Mouse (Mus musculus) forebrain, postnatal 0 days (tissue): ENCODE measurements around the gene Gm9573. TPM values are rescaled to one million over a fixed set of nuclear protein-coding genes. Genes with fewer than 3 reads are reported as not detected.

ENCODE experiments used
- ATAC-seq: fragments of 200-750 bp; cut with Nextera tagmentation; 2 replicates; pipeline ENCODE4 v1.8.0; 2017; ENCODE audit warnings: mild to moderate bottlenecking, moderate library complexity
- DNase-seq: peaks from one replicate; pipeline ENCODE4 v3.0.0-alpha.2; 2015
- H3K27ac ChIP-seq: fragments of 300-500 bp; sonication (generic); 2 replicates; pipeline ENCODE4 v1.5.1; 2014; ENCODE audit warnings: low read depth, mild to moderate bottlenecking, antibody characterized with exemption, low read length, moderate library complexity, mixed read lengths
- H3K27me3 ChIP-seq: fragments of 300-500 bp; sonication (generic); 2 replicates; pipeline ENCODE4 v1.6.1; 2014; ENCODE audit warnings: mild to moderate bottlenecking, low read length, mixed read lengths; ENCODE audit not compliant: insufficient read depth
- H3K36me3 ChIP-seq: fragments of 300-500 bp; sonication (generic); 2 replicates; pipeline ENCODE4 v1.6.1; 2014; ENCODE audit warnings: mild to moderate bottlenecking, moderate library complexity; ENCODE audit not compliant: insufficient read depth
- H3K4me1 ChIP-seq: fragments of 300-500 bp; sonication (generic); 2 replicates; pipeline ENCODE4 v1.6.1; 2014; ENCODE audit warnings: antibody characterized with exemption; ENCODE audit not compliant: insufficient read depth
- H3K4me2 ChIP-seq: fragments of 300-500 bp; sonication (generic); 2 replicates; pipeline ENCODE4 v1.6.1; 2014; ENCODE audit warnings: low read depth, mild to moderate bottlenecking, moderate library complexity
- H3K4me3 ChIP-seq: fragments of 300-500 bp; sonication (generic); 2 replicates; pipeline ENCODE4 v1.5.1; 2014; ENCODE audit warnings: low read depth, low read length, mixed read lengths
- H3K9ac ChIP-seq: fragments of 300-500 bp; sonication (generic); 2 replicates; pipeline ENCODE4 v1.6.1; 2014; ENCODE audit warnings: mild to moderate bottlenecking
- H3K9me3 ChIP-seq: fragments of 300-500 bp; sonication (generic); 2 replicates; pipeline ENCODE4 v1.6.1; 2016; ENCODE audit warnings: low read length
- CTCF ChIP-seq: sonication (generic); IDR thresholded peaks from 2 replicates; pipeline ENCODE4 v1.5.1; 2016; ENCODE audit warnings: antibody characterized with exemption, control low read depth, low read depth
- WGBS: fragments of 180-500 bp; shearing (Covaris S2); extraction: QIAGEN DNeasy Blood & Tissue Kit; methylation state at CpG from one replicate; pipeline ENCODE4 v1.1.7; 2014; 5-methylcytosine and 5-hydroxymethylcytosine counted together
- polyA plus RNA-seq: library from polyadenylated mRNA; unstranded; fragments of >200 nt; fragmentation: Nextera tagmentation; extraction: Ambion mirVana; gene quantifications from 2 replicates; pipeline ENCODE4 v1.2.1, GENCODE M21; 2015
- total RNA-seq: library from RNA; depleted of rRNA; stranded (reverse); fragments of >200 nt; gene quantifications from 2 replicates; pipeline ENCODE4 v1.2.3, GENCODE M21; 2014

Gm9573 gene
- total and polyA plus RNA-seq, 2 experiments from 2014 or later, result not detected

DNA sequence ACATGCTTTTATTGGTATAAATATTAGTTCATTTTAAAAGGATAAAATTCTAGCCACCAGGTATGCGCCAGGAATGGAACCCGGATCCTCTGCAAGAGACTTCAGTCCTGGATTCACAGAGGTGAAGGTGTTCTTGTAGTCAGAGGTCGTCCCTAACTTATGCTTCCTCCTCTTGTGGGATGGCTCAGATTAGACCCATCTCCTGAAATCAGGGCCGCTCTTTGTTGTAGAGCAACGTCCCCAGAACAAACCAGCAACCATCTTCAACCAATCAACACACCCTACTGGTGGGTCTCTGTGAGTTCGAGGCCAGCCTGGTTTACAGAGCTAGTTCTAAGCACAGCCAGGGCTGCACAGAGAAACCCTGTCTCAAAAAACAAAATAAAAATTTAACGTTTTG lies 32.0 kb downstream of the Gm9573 start:
- no peak overlapping the region for H3K9ac ChIP-seq
- TF ChIP-seq CTCF, result no peak
- no peak overlapping the region for H3K27ac ChIP-seq
- no peak overlapping the region for H3K4me3 ChIP-seq
- no peaks in the 10 kb centered on the region for H3K9me3 ChIP-seq
- no peaks in the 10 kb centered on the region; the same call in 1 of the 2 replicates for H3K27me3 ChIP-seq
- ATAC-seq (no peak), DNase-seq (no peak)
- WGBS, result 88% methylated on average over 7 of the region's 7 CpGs
- no peaks in the 10 kb centered on the region for H3K36me3 ChIP-seq
- H3K4me1 ChIP-seq, result no peaks in the 10 kb centered on the region
- H3K4me2 ChIP-seq, result no peak overlapping the region

DNA sequence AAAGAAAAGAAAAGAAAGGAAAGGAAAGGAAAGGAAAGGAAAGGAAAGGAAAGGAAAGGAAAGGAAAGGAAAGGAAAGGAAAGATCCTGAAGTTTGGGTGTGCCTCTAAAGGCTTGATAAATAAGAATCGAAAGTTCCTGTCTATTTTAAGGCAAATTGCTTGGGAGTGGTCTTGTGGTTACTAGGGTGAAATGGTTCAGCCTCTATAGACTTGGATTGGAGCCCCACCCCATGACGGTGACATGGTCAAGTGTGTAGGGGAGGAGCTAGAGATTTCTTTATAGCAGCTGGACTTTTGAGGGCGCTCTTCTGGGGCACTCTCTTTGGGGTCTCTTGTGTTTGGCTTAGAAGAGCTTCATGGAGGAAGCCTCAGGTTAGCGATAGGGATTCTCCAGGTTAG lies 32.7 kb downstream of the Gm9573 start:
- Histone ChIP-seq H3K27me3 (no peaks in the 10 kb centered on the region; the same call in 1 of the 2 replicates), H3K27ac (no peak overlapping the region), H3K9me3 (no peaks in the 10 kb centered on the region), H3K4me3 (no peak overlapping the region), H3K36me3 (no peaks in the 10 kb centered on the region), H3K4me2 (no peak overlapping the region), H3K4me1 (no peaks in the 10 kb centered on the region), H3K9ac (no peak overlapping the region)
- WGBS, result 42% methylated on average over 4 of the region's 4 CpGs
- ATAC-seq, result no peak
- no peak for DNase-seq
- no peak for TF ChIP-seq CTCF

DNA sequence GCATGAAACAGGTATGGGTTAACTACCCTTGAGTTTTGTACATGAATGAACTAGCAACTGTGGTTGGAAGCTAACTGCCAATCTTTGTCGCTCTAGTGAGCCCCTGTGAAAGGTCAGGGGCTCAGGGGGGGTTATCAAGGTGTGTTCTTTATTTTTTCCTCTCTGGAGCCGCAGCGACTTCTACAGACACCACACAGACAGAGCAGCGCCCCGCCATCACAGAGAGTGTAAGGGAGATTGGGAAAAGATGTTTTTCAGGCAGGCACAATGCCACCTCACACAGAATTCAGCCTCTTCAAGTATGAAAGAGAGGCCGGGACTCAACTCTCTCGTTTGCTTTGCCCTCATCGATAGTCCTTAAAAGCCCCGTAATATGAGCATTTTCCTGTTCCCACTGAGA lies 34.3 kb downstream of the Gm9573 start:
- H3K9me3 ChIP-seq, result no peaks in the 10 kb centered on the region
- DNase-seq (no peak), ATAC-seq (no peak)
- no peak overlapping the region for H3K27ac ChIP-seq
- no peaks in the 10 kb centered on the region; the same call in 1 of the 2 replicates for H3K27me3 ChIP-seq
- no peak overlapping the region for H3K4me3 ChIP-seq
- H3K36me3 ChIP-seq, result no peaks in the 10 kb centered on the region
- TF ChIP-seq CTCF, result no peak
- H3K4me1 ChIP-seq, result no peaks in the 10 kb centered on the region
- no peak overlapping the region for H3K4me2 ChIP-seq
- 84% methylated on average over 9 of the region's 9 CpGs for WGBS
- H3K9ac ChIP-seq, result no peak overlapping the region

DNA sequence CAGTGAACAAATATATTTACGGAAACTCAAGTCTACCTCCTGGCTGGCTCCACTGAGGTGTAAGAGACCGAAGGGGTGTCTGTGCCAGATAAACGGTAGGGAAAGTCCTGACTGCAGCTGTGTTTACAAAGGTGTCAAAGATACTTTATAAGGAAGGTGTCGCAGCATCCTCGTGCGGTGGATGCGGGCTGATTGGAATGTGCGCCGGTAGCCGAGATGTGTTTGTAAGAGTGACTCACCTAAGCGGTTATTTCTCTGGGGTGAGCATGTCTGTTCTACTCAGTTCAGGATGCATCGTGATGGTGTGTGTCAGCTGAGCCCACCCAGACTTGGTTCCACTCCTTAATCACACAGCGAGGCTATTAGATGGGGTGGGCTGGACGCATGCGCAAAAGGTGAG lies 34.7 kb downstream of the Gm9573 start:
- 91% methylated on average over 15 of the region's 15 CpGs for WGBS
- no peaks in the 10 kb centered on the region for H3K9me3 ChIP-seq

DNA sequence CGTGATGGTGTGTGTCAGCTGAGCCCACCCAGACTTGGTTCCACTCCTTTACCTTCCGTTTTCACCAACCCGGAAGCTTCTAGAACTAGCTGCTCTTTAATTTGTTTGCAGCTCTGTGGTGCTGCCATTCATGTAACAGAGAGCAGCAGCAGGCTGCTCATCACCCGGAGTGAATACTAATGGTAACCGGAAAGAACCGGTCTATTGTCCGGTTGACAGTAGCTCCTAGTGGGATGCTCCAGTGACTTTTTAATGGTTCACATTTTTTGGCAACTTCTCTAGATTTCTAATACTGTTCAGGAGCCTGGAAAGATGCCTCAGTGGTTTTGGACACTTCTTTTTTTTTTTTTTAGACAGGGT lies 35.2 kb downstream of the Gm9573 start:
- H3K9me3 ChIP-seq, result no peaks in the 10 kb centered on the region
- no peak for DNase-seq
- no peak overlapping the region for H3K9ac ChIP-seq
- ATAC-seq, result no peak
- H3K4me3 ChIP-seq, result no peak overlapping the region
- TF ChIP-seq CTCF, result no peak
- 56% methylated on average over 7 of the region's 7 CpGs for WGBS
- H3K27ac ChIP-seq, result peak overlapping the region; percentile 62
- peak overlapping the region; percentile 15; the same call in 1 of the 2 replicates for H3K4me2 ChIP-seq
- no peaks in the 10 kb centered on the region; the same call in 1 of the 2 replicates for H3K27me3 ChIP-seq
- H3K36me3 ChIP-seq, result no peaks in the 10 kb centered on the region
- no peaks in the 10 kb centered on the region for H3K4me1 ChIP-seq

More for the DNA sequence above, 34.7 kb downstream of the Gm9573 start:
- Histone ChIP-seq H3K27ac (peak overlapping the region; percentile 62; the same call in 1 of the 2 replicates), H3K27me3 (no peaks in the 10 kb centered on the region; the same call in 1 of the 2 replicates), H3K4me2 (no peak overlapping the region), H3K4me3 (no peak overlapping the region), H3K9ac (no peak overlapping the region), H3K4me1 (no peaks in the 10 kb centered on the region), H3K36me3 (no peaks in the 10 kb centered on the region)
- no peak for ATAC-seq
- DNase-seq, result no peak
- TF ChIP-seq CTCF, result no peak

DNA sequence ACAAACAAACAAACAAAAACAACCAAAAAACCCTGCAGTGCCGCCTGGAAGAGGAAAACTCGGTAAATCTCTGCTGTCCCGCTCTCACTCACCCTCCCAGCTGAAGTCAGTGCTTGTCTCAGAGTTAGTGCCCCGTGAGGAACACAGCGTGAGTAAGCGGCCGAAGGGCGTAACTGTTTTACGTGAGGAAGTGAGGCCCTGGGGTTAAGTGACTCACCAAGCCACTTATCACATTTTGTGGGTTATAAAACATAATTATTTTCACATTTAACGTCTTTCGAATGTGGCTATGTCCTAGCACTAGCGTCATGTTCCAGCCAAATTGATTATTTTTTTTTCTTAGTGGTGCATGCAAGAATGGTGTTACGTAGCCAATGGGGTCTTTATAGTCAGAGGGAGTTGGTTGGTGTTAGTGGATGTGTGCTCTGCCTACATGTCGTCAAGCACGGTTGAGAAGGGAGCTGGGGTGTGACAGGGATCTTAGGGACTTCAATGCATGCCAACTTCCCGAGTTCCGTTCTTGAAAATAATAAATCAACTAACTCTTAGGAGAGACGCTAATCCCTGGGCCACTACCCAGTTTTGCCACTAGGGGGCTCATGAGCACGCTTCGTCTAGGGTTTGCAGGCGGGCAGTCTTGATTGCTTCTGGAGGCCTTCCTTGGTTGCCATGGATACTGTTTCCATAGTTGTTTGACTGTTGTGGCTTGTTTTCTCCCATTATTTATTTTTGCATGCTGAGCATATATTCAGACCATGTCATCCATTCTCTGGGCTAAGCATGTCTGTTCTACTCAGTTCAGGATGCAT lies 35.8 kb downstream of the Gm9573 start:
- Histone ChIP-seq H3K4me2 (peak overlapping the region; percentile 15; the same call in 1 of the 2 replicates), H3K9ac (no peak overlapping the region), H3K36me3 (no peaks in the 10 kb centered on the region), H3K27me3 (no peaks in the 10 kb centered on the region; the same call in 1 of the 2 replicates), H3K4me3 (no peak overlapping the region), H3K9me3 (no peaks in the 10 kb centered on the region), H3K27ac (peak overlapping the region; percentile 62), H3K4me1 (no peaks in the 10 kb centered on the region)
- TF ChIP-seq CTCF, result peak; percentile 94
- DNase-seq, result peak; percentile 92
- ATAC-seq, result peak; percentile 92
- WGBS, result 59% methylated on average over 21 of the region's 21 CpGs

DNA sequence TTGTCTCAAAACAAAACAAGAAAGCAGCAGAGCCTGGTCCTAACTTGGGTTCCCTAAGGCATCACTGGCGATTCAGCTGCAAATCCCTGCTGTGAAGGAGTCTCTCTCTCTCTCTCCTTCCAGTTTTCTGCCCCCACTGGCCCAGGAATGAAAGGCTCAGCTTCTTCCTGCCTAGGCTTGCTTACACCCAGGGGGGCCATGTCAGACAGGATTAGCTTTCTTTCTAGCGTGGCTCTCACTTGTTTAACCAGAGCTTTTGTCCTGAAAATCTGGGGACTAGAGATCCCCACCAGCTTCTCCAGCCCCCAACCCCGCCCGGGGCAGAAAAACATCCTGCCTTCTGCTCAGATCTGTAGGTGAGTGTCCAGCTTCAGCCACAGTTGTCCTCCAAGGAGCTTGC lies 38.0 kb downstream of the Gm9573 start:
- Histone ChIP-seq H3K36me3 (no peaks in the 10 kb centered on the region), H3K9me3 (no peaks in the 10 kb centered on the region), H3K27me3 (no peaks in the 10 kb centered on the region), H3K4me3 (no peak overlapping the region), H3K27ac (no peak overlapping the region), H3K4me1 (no peaks in the 10 kb centered on the region), H3K9ac (no peak overlapping the region), H3K4me2 (no peak overlapping the region)
- 13% methylated on average over 4 of the region's 4 CpGs for WGBS
- DNase-seq (no peak), ATAC-seq (no peak)
- TF ChIP-seq CTCF, result no peak
